Mouse (Mus musculus) thymus, adult 2 months (tissue): ENCODE results near the gene Mybpc3. TPM values are rescaled to one million over a fixed set of nuclear protein-coding genes. Genes with fewer than 3 reads are reported as not detected.

Experiments
- DNase-seq: peaks from one replicate; pipeline ENCODE4 v3.0.0; 2021
- H3K27ac ChIP-seq: fragments of 200-500 bp; 2 replicates; pipeline ENCODE4 v1.5.1; 2012; ENCODE audit warnings: low read length, control low read depth; ENCODE audit not compliant: control insufficient read depth, insufficient read depth
- H3K27me3 ChIP-seq: fragments of 200-500 bp; 2 replicates; pipeline ENCODE4 v1.6.1; 2012; ENCODE audit warnings: mild to moderate bottlenecking, low read length, moderate library complexity, mixed read lengths; ENCODE audit not compliant: control insufficient read depth, insufficient read depth
- H3K36me3 ChIP-seq: fragments of 200-500 bp; 2 replicates; pipeline ENCODE4 v1.6.1; 2012; ENCODE audit warnings: mild to moderate bottlenecking, low read length, moderate library complexity; ENCODE audit not compliant: control insufficient read depth, insufficient read depth
- H3K4me1 ChIP-seq: fragments of 200-500 bp; replicated peaks from 2 replicates; pipeline ENCODE4 v1.6.1; 2012; ENCODE audit warnings: low read length; ENCODE audit not compliant: control insufficient read depth, insufficient read depth
- H3K4me3 ChIP-seq: fragments of 200-500 bp; 2 replicates; pipeline ENCODE4 v1.5.1; 2012; ENCODE audit warnings: mild to moderate bottlenecking, low read length, control low read depth, moderate library complexity; ENCODE audit not compliant: control insufficient read depth, insufficient read depth
- CTCF ChIP-seq: fragments of 200-500 bp; IDR thresholded peaks from 2 replicates; pipeline ENCODE4 v1.5.1; 2012; ENCODE audit warnings: mild to moderate bottlenecking, control low read depth, low read length, moderate library complexity, borderline replicate concordance; ENCODE audit not compliant: control insufficient read depth, poor library complexity, insufficient read depth; ENCODE audit errors: extremely low read depth
- POLR2A ChIP-seq: fragments of 200-500 bp; IDR thresholded peaks from 2 replicates; pipeline ENCODE4 v1.6.1; 2012; ENCODE audit warnings: mild to moderate bottlenecking, low read length, control low read depth, moderate library complexity; ENCODE audit not compliant: control insufficient read depth, poor library complexity, insufficient read depth; ENCODE audit errors: extremely low read depth
- WGBS: fragments of 180-500 bp; shearing (Covaris S2); methylation state at CpG from one replicate; pipeline ENCODE4 v1.1.7; 2018; 5-methylcytosine and 5-hydroxymethylcytosine counted together
- polyA plus RNA-seq: library from polyadenylated mRNA; depleted of rRNA; stranded (reverse); fragments of >200 nt; gene quantifications from 2 replicates; pipeline ENCODE4 v1.2.3, GENCODE M21; 2012

Gene Mybpc3
- polyA plus RNA-seq, 1 experiment, result 57.9 TPM

- H3K27ac ChIP-seq, result no peak overlapping the region
Measured at GRCm38 (mm10) chr2:91157002-91157752, 39.2 kb downstream of the Mybpc3 start.

GRCm38 (mm10) chr2:91160591-91160990 lies 42.6 kb downstream of the Mybpc3 start:
- Histone ChIP-seq H3K4me3 (no peak overlapping the region), H3K27me3 (no peaks in the 10 kb centered on the region), H3K4me1 (no peaks in the 10 kb centered on the region), H3K27ac (no peak overlapping the region), H3K36me3 (peaks cover 96% of the 10 kb centered on the region)
- DNase-seq, result no peak
- whole genome bisulfite sequencing, result 96% methylated on average over 6 of the region's 6 CpGs
- no peak for TF ChIP-seq CTCF

More at GRCm38 (mm10) chr2:91157002-91157752, 39.2 kb downstream of the Mybpc3 start:
- H3K27me3 ChIP-seq, result no peaks in the 10 kb centered on the region
- WGBS, result 98% methylated on average over 6 of the region's 6 CpGs
- TF ChIP-seq POLR2A (no peak), CTCF (no peak)
- peaks cover 97% of the 10 kb centered on the region for H3K36me3 ChIP-seq
- no peaks in the 10 kb centered on the region for H3K4me1 ChIP-seq
- no peak for DNase-seq
- H3K4me3 ChIP-seq, result no peak overlapping the region

GRCm38 (mm10) chr2:91162952-91163351 lies 45.0 kb downstream of the Mybpc3 start:
- Histone ChIP-seq H3K27ac (no peak overlapping the region), H3K27me3 (no peaks in the 10 kb centered on the region), H3K4me1 (no peaks in the 10 kb centered on the region), H3K36me3 (peaks cover 95% of the 10 kb centered on the region), H3K4me3 (no peak overlapping the region)
- DNase-seq, result no peak
- TF ChIP-seq CTCF (no peak), POLR2A (no peak)
- 82% methylated on average over 4 of the region's 4 CpGs for WGBS

GRCm38 (mm10) chr2:91163532-91163931 lies 45.6 kb downstream of the Mybpc3 start:
- DNase-seq, result no peak
- 93% methylated on average over 5 of the region's 5 CpGs for WGBS
- Histone ChIP-seq H3K4me3 (no peak overlapping the region), H3K36me3 (peaks cover 95% of the 10 kb centered on the region), H3K4me1 (no peaks in the 10 kb centered on the region), H3K27me3 (no peaks in the 10 kb centered on the region), H3K27ac (no peak overlapping the region)
- TF ChIP-seq POLR2A (no peak), CTCF (no peak)

- TF ChIP-seq POLR2A, result no peak
- no peak for TF ChIP-seq CTCF
- DNase-seq, result no peak
- no peaks in the 10 kb centered on the region for H3K4me1 ChIP-seq
- 98% methylated on average over 6 of the region's 6 CpGs for WGBS
- H3K36me3 ChIP-seq, result peaks cover 95% of the 10 kb centered on the region
- no peak overlapping the region for H3K4me3 ChIP-seq
- no peak overlapping the region for H3K27ac ChIP-seq
- H3K27me3 ChIP-seq, result no peaks in the 10 kb centered on the region
Measured at GRCm38 (mm10) chr2:91164991-91165390, 47.0 kb downstream of the Mybpc3 start.

- TF ChIP-seq CTCF (no peak), POLR2A (no peak)
Measured at GRCm38 (mm10) chr2:91167629-91168028, 49.7 kb downstream of the Mybpc3 start.

More at GRCm38 (mm10) chr2:91167629-91168028, 49.7 kb downstream of the Mybpc3 start:
- Histone ChIP-seq H3K27me3 (no peaks in the 10 kb centered on the region), H3K27ac (no peak overlapping the region), H3K4me3 (no peak overlapping the region), H3K36me3 (peaks cover 93% of the 10 kb centered on the region), H3K4me1 (no peaks in the 10 kb centered on the region)
- WGBS, result 96% methylated on average over 4 of the region's 4 CpGs
- no peak for DNase-seq
